Mouse (Mus musculus): ENCODE data around the gene Tmem89. TPM values are rescaled to one million over a fixed set of nuclear protein-coding genes. Genes with fewer than 3 reads are reported as not detected.

The Tmem89 gene
- total RNA-seq (2021), result under 1 TPM in 1 of 2 experiments, not detected in 1; 0.41 TPM
- long read RNA-seq, experiment 1, result 0 reads
- long read RNA-seq, experiment 2, result 0 reads

GRCm38 (mm10) chr9:108914491-108914890, at the start of gene Tmem89:
Tmem89 (plus strand) TSS chr9:108914619.
- peak; percentile 39 to 70 for DNase-seq
- intact Hi-C loops (cut with DNase I), result no loop called here

GRCm38 (mm10) chr9:108912308-108912707, 2.1 kb upstream of the Tmem89 start:
- DNase-seq, result no peak
- intact Hi-C loops (cut with DNase I), result no loop called here

- intact Hi-C loops (cut with DNase I), result no loop called here
Observed at GRCm38 (mm10) chr9:108913161-108913560, 1.3 kb upstream of the Tmem89 start.

GRCm38 (mm10) chr9:108913621-108914020, 798 bp upstream of the Tmem89 start:
- intact Hi-C loops (cut with DNase I), result no loop called here
- DNase-seq, result no peak

More at GRCm38 (mm10) chr9:108913161-108913560, 1.3 kb upstream of the Tmem89 start:
- no peak for DNase-seq

- DNase-seq, result no peak
- intact Hi-C loops (cut with DNase I), result no loop called here
Observed at GRCm38 (mm10) chr9:108925897-108926296, 11.5 kb downstream of the Tmem89 start.

GRCm38 (mm10) chr9:108928424-108928823, 14.0 kb downstream of the Tmem89 start:
- DNase-seq, result no peak
- intact Hi-C loops (cut with DNase I), result no loop called here

GRCm38 (mm10) chr9:108935991-108936390, 21.6 kb downstream of the Tmem89 start:
- DNase-seq, result no peak
- intact Hi-C loops (cut with DNase I), result loop anchor here (5.0 kb wide), 1 partner anchor 56 kb away; the partner anchor contains the start of gene Pfkfb4

GRCm38 (mm10) chr9:108936418-108937364, 22.3 kb downstream of the Tmem89 start, which contains the start of gene Uqcrc1:
Uqcrc1 (plus strand) TSS chr9:108936633.
- intact Hi-C loops (cut with DNase I), result loop anchor here (5.0 kb wide), 1 partner anchor 56 kb away; the partner anchor contains the start of gene Pfkfb4
- peak; percentile 97 to 98 for DNase-seq

- intact Hi-C loops (cut with DNase I), result no loop called here
- no peak for DNase-seq
Observed at GRCm38 (mm10) chr9:108945111-108945510, 30.7 kb downstream of the Tmem89 start.

GRCm38 (mm10) chr9:108945608-108946007, 31.2 kb downstream of the Tmem89 start:
- no peak for DNase-seq
- intact Hi-C loops (cut with DNase I), result no loop called here

GRCm38 (mm10) chr9:108949231-108949966, 35.0 kb downstream of the Tmem89 start:
- DNase-seq, result peak; percentile 63 to 75

GRCm38 (mm10) chr9:108949967-108950728, 35.7 kb downstream of the Tmem89 start:
- no peak for DNase-seq
- intact Hi-C loops (cut with DNase I), result no loop called here

More at GRCm38 (mm10) chr9:108949231-108949966, 35.0 kb downstream of the Tmem89 start:
- intact Hi-C loops (cut with DNase I), result no loop called here

GRCm38 (mm10) chr9:108953081-108953636, 38.7 kb downstream of the Tmem89 start, which contains the start of gene Col7a1:
Col7a1 (plus strand) TSS chr9:108953586.
- intact Hi-C loops (cut with DNase I), result no loop called here
- no peak for DNase-seq

- intact Hi-C loops (cut with DNase I), result no loop called here
- DNase-seq, result no peak
Observed at GRCm38 (mm10) chr9:108955241-108955640, 40.8 kb downstream of the Tmem89 start.

GRCm38 (mm10) chr9:108955846-108956245, 41.4 kb downstream of the Tmem89 start:
- intact Hi-C loops (cut with DNase I), result no loop called here
- no peak for DNase-seq

- intact Hi-C loops (cut with DNase I), result no loop called here
- DNase-seq, result no peak
Observed at GRCm38 (mm10) chr9:108963577-108963976, 49.2 kb downstream of the Tmem89 start.

- intact Hi-C loops (cut with DNase I), result no loop called here
- no peak for DNase-seq
Observed at GRCm38 (mm10) chr9:108964338-108964737, 49.9 kb downstream of the Tmem89 start.

All from heart, postnatal 14 days (tissue).